ENCODE assay signal across 12 mouse cellular contexts in the genomic region with DNA sequence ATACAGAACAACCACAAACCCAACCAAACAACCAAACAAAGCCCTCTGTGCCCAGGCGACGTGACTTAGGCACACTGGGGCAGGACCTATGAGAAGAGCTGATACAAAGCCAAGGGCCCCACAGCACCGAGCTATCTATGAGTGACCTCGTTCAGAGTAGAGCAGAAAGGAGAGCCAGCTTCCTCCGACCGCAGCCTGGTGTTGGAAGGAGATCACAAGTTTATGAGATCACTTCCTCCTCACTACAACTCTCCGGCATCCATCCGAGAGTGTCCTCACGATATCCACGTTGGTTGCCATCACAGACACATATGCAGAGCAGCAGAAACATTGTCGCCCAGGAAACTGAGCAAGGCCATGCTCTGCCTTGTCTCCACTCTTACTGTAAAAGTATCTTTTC.
DNase-seq lines count a peak whose midpoint lies in the region; ATAC-seq and TF ChIP-seq lines count a peak whose summit lies in the region.
"Had no signal": no experiment of that assay in that cellular context is flagged by ENCODE, and none has a peak within 500 bp of the region (broad histone marks: within the 10 kb centered on the region; RNA-seq: fewer than 3 reads in every experiment).

No protein-coding gene starts in this region.

- H3K9ac ChIP-seq in lung, embryonic 14.5 days = no peak overlapping the region; the same call in 1 of the 2 replicates
- no peak overlapping the region for H3K9ac ChIP-seq in stomach, embryonic 16.5 days (ENCODE audit: low read length)
- H3K9ac ChIP-seq in forebrain, embryonic 14.5 days (ENCODE audit: low read length) = no peak overlapping the region
- H3K9ac ChIP-seq: embryonic facial prominence, embryonic 15.5 days; heart, embryonic 12.5 days; lung, embryonic 15.5 days had no signal

- no peak overlapping the region for H3K4me2 ChIP-seq in lung, embryonic 14.5 days
- H3K4me2 ChIP-seq in stomach, embryonic 16.5 days (ENCODE audit: low read depth, low read length) = no peak overlapping the region
- H3K4me2 ChIP-seq in forebrain, embryonic 14.5 days (ENCODE audit: low read length) = no peak overlapping the region
- H3K4me2 ChIP-seq: embryonic facial prominence, embryonic 15.5 days; heart, embryonic 12.5 days; lung, embryonic 15.5 days had no signal

- ATAC-seq in lung, embryonic 14.5 days (ENCODE audit: insufficient read depth) = no peak
- peak; percentile 57 for ATAC-seq in megakaryocyte, adult 5-6 weeks (ENCODE audit: poor library complexity, severe bottlenecking)
- ATAC-seq in stomach, embryonic 16.5 days (ENCODE audit: insufficient read depth, low FRiP score) = no peak
- no peak for ATAC-seq in forebrain, embryonic 14.5 days

- WGBS in lung, embryonic 14.5 days = 58% methylated on average over 11 of the region's 11 CpGs
- WGBS in stomach, embryonic 16.5 days = 75% methylated on average over 11 of the region's 11 CpGs
- WGBS in forebrain, embryonic 14.5 days = 93% methylated on average over 11 of the region's 11 CpGs

- H3K9me3 ChIP-seq in lung, embryonic 14.5 days (ENCODE audit: low read depth, low read length) = no peaks in the 10 kb centered on the region
- H3K9me3 ChIP-seq in stomach, embryonic 16.5 days (replicated peaks; ENCODE audit: control insufficient read depth, low read length) = no peaks in the 10 kb centered on the region
- H3K9me3 ChIP-seq in forebrain, embryonic 14.5 days (replicated peaks; ENCODE audit: control insufficient read depth, low read length) = no peaks in the 10 kb centered on the region
- H3K9me3 ChIP-seq: embryonic facial prominence, embryonic 15.5 days; heart, embryonic 12.5 days; lung, embryonic 15.5 days had no signal

- no peak for TF ChIP-seq CTCF in lung, embryonic 14.5 days (IDR thresholded peaks at IDR 0.05; ENCODE audit: low read depth)

- H3K4me1 ChIP-seq in lung, embryonic 14.5 days (ENCODE audit: insufficient read depth) = peaks cover 21% of the 10 kb centered on the region
- peaks cover 31% of the 10 kb centered on the region for H3K4me1 ChIP-seq in stomach, embryonic 16.5 days (ENCODE audit: control insufficient read depth, insufficient read depth, low read length)
- peaks cover 10% of the 10 kb centered on the region; the same call in 1 of the 2 replicates for H3K4me1 ChIP-seq in forebrain, embryonic 14.5 days (ENCODE audit: control insufficient read depth, insufficient read depth, low read length)

- no peaks in the 10 kb centered on the region for H3K36me3 ChIP-seq in lung, embryonic 14.5 days (ENCODE audit: insufficient read depth)
- H3K36me3 ChIP-seq in stomach, embryonic 16.5 days (ENCODE audit: control insufficient read depth, insufficient read depth, low read length) = peaks cover 2% of the 10 kb centered on the region
- no peaks in the 10 kb centered on the region for H3K36me3 ChIP-seq in forebrain, embryonic 14.5 days (ENCODE audit: control insufficient read depth, insufficient read depth, low read length)
- H3K36me3 ChIP-seq: lung, embryonic 15.5 days had no signal

- no peaks in the 10 kb centered on the region for H3K27me3 ChIP-seq in lung, embryonic 14.5 days (ENCODE audit: insufficient read depth, low read length)
- H3K27me3 ChIP-seq in stomach, embryonic 16.5 days (ENCODE audit: control insufficient read depth, insufficient read depth, low read length) = no peaks in the 10 kb centered on the region
- no peaks in the 10 kb centered on the region for H3K27me3 ChIP-seq in forebrain, embryonic 14.5 days (replicated peaks; ENCODE audit: control insufficient read depth, insufficient read depth, low read length)
- H3K27me3 ChIP-seq: embryonic facial prominence, embryonic 15.5 days; heart, embryonic 12.5 days; lung, embryonic 15.5 days had no signal

- no peak overlapping the region for H3K27ac ChIP-seq in lung, embryonic 14.5 days (ENCODE audit: low read depth)
- H3K27ac ChIP-seq in stomach, embryonic 16.5 days (ENCODE audit: low read length) = peak overlapping the region; percentile 78; the same call in 1 of the 2 replicates
- H3K27ac ChIP-seq in forebrain, embryonic 14.5 days (ENCODE audit: low read depth, low read length) = no peak overlapping the region
- H3K27ac ChIP-seq: embryonic facial prominence, embryonic 15.5 days; lung, embryonic 15.5 days had no signal

- no peak overlapping the region for H3K4me3 ChIP-seq in lung, embryonic 14.5 days (ENCODE audit: low read depth, low read length)
- H3K4me3 ChIP-seq in stomach, embryonic 16.5 days (replicated peaks; ENCODE audit: low read length) = no peak overlapping the region
- H3K4me3 ChIP-seq in forebrain, embryonic 14.5 days (ENCODE audit: low read depth, low read length) = no peak overlapping the region
- H3K4me3 ChIP-seq: embryonic facial prominence, embryonic 15.5 days; heart, embryonic 12.5 days; lung, embryonic 15.5 days had no signal

- peak; percentile 57 for DNase-seq in lung, embryonic 14.5 days
- no peak for DNase-seq in lung, postnatal 14 days
- DNase-seq in c-Kit-positive CD71-negative TER-119-negative erythroid progenitor cells, embryonic 14.5 days (ENCODE audit: low read depth) = peak; percentile 51
- DNase-seq in forebrain, embryonic 14.5 days (ENCODE audit: low spot score) = no peak
- no peak for DNase-seq in left cerebral cortex, adult 18-20 months (ENCODE audit: low spot score in 2 of 2)
- DNase-seq: cerebellum, postnatal 25 days; kidney, postnatal 25 days had no signal

Comparison
In these comparisons a context has a peak if more than half of its experiments do, and no peak if none do; other contexts are left out.
1. DNase-seq: peak in lung, embryonic 14.5 days (single experiment) and c-Kit-positive CD71-negative TER-119-negative erythroid progenitor cells, embryonic 14.5 days (single experiment); none in lung, postnatal 14 days (single experiment), forebrain, embryonic 14.5 days (single experiment) and left cerebral cortex, adult 18-20 months (0 of 2).